Mouse (Mus musculus) CH12.LX (cell line): ENCODE data around the gene Lta. TPM values are rescaled to one million over a fixed set of nuclear protein-coding genes. Genes with fewer than 3 reads are reported as not detected.
A peak's percentile ranks its signal among the peaks of the same experiment; 100 is the strongest.

Experiments
- DNase-seq: peaks from one replicate; pipeline ENCODE4 v3.0.0-alpha.2; 2013; ENCODE audit errors: extremely low read depth
- H3K27ac ChIP-seq: 2 replicates; pipeline ENCODE4 v1.5.1; 2012; ENCODE audit warnings: low read depth, mild to moderate bottlenecking, control low read depth, moderate library complexity; ENCODE audit not compliant: insufficient read depth
- H3K27me3 ChIP-seq: replicated peaks from 2 replicates; pipeline ENCODE3; 2012; ENCODE audit warnings: inconsistent platforms
- H3K36me3 ChIP-seq, 2 experiments: replicated peaks in 1 of 2; 2 replicates each; pipeline versions ENCODE3 to v1.6.1; 2012; ENCODE audit warnings: inconsistent platforms in 1 of 2, low read length in 1 of 2, mild to moderate bottlenecking in 1 of 2, mixed read lengths in 1 of 2, moderate library complexity in 1 of 2; ENCODE audit not compliant: control insufficient read depth in 1 of 2, insufficient read depth in 1 of 2
- H3K4me1 ChIP-seq, 2 experiments: 2 replicates each; pipeline ENCODE4 v1.6.1; 2012; ENCODE audit warnings: inconsistent platforms in 1 of 2, moderate library complexity in 1 of 2; ENCODE audit not compliant: insufficient read depth in 2 of 2, control insufficient read depth in 1 of 2
- H3K4me2 ChIP-seq: 2 replicates; pipeline ENCODE4 v1.6.1; 2012; ENCODE audit warnings: low read depth, mild to moderate bottlenecking, control low read depth; ENCODE audit not compliant: poor library complexity, insufficient read depth, severe bottlenecking
- H3K4me3 ChIP-seq, 3 experiments: fragments of 150-350 bp in 1 of 3; sonication (generic) in 1 of 3; replicated peaks in 1 of 3; 2 replicates each; pipeline versions ENCODE3 to v1.5.1; 2011 to 2012; ENCODE audit warnings: low read depth in 2 of 3, low read length in 2 of 3, mild to moderate bottlenecking in 2 of 3, moderate library complexity in 2 of 3, control low read depth in 1 of 3, improper control_type of control experiment in 1 of 3, inconsistent platforms in 1 of 3, mixed read lengths in 1 of 3; ENCODE audit not compliant: poor library complexity in 1 of 3
- H3K79me2 ChIP-seq: replicated peaks from 2 replicates; pipeline ENCODE4 v1.6.1; 2012; ENCODE audit warnings: mild to moderate bottlenecking, moderate library complexity; ENCODE audit not compliant: control insufficient read depth, poor library complexity, insufficient read depth, severe bottlenecking; ENCODE audit errors: extremely low read depth
- H3K9ac ChIP-seq: 2 replicates; pipeline ENCODE4 v1.6.1; 2012; ENCODE audit warnings: low read depth, mild to moderate bottlenecking, control low read depth, moderate library complexity; ENCODE audit not compliant: insufficient read depth
- H3K9me3 ChIP-seq: replicated peaks from 2 replicates; pipeline ENCODE3; 2012; ENCODE audit warnings: low read length, inconsistent platforms, mixed read lengths
- CHD1 ChIP-seq: IDR thresholded peaks from 2 replicates; pipeline ENCODE4 v1.6.1; 2012; ENCODE audit warnings: low read depth, low read length, improper control_type of control experiment, inconsistent platforms
- E2F4 ChIP-seq: IDR thresholded peaks from 2 replicates; pipeline ENCODE4 v1.6.1; 2011; ENCODE audit warnings: low read depth, low read length, improper control_type of control experiment; ENCODE audit not compliant: insufficient replicate concordance
- ETS1 ChIP-seq: conservative IDR thresholded peaks from 2 replicates; pipeline ENCODE4 v1.6.1; 2012; ENCODE audit warnings: low read depth, mild to moderate bottlenecking, inconsistent platforms, low read length, improper control_type of control experiment, moderate library complexity
- GABPA ChIP-seq: IDR thresholded peaks from 2 replicates; pipeline ENCODE4 v1.6.1; 2012; ENCODE audit warnings: low read depth, low read length, improper control_type of control experiment, inconsistent platforms; ENCODE audit not compliant: insufficient replicate concordance
- HCFC1 ChIP-seq: IDR thresholded peaks from 2 replicates; pipeline ENCODE4 v1.6.1; 2012; ENCODE audit warnings: low read depth, mild to moderate bottlenecking, inconsistent platforms, low read length, improper control_type of control experiment
- JUND ChIP-seq: conservative IDR thresholded peaks from 2 replicates; pipeline ENCODE4 v1.6.1; 2011; ENCODE audit warnings: low read depth, low read length, improper control_type of control experiment
- MAFK ChIP-seq: IDR thresholded peaks from 2 replicates; pipeline ENCODE4 v1.6.1; 2011; ENCODE audit warnings: low read length, improper control_type of control experiment; ENCODE audit not compliant: insufficient replicate concordance
- MAZ ChIP-seq: IDR thresholded peaks from 2 replicates; pipeline ENCODE4 v1.6.1; 2012; ENCODE audit warnings: low read depth, mild to moderate bottlenecking, inconsistent platforms, low read length, improper control_type of control experiment, moderate library complexity
- MEF2A ChIP-seq: IDR thresholded peaks from 2 replicates; pipeline ENCODE4 v1.6.1; 2014; ENCODE audit warnings: low read depth, mild to moderate bottlenecking, inconsistent platforms, low read length, improper control_type of control experiment, borderline replicate concordance
- NELFE ChIP-seq: IDR thresholded peaks from 2 replicates; pipeline ENCODE4 v1.6.1; 2011; ENCODE audit warnings: low read depth, low read length, improper control_type of control experiment
- NRF1 ChIP-seq: IDR thresholded peaks from 2 replicates; pipeline ENCODE4 v1.6.1; 2014; ENCODE audit warnings: low read depth, mild to moderate bottlenecking, inconsistent platforms, low read length, improper control_type of control experiment, moderate library complexity
- PAX5 ChIP-seq: IDR thresholded peaks from 2 replicates; pipeline ENCODE4 v1.6.1; 2012; ENCODE audit warnings: low read length, inconsistent platforms, mixed read lengths
- POLR2A ChIP-seq: IDR thresholded peaks from 2 replicates; pipeline ENCODE4 v1.6.1; 2011; ENCODE audit warnings: low read depth, mild to moderate bottlenecking, improper control_type of control experiment, low read length
- POLR2AphosphoS2 ChIP-seq: IDR thresholded peaks from 2 replicates; pipeline ENCODE4 v1.6.1; 2011; ENCODE audit warnings: low read depth, low read length, improper control_type of control experiment
- RAD21 ChIP-seq: IDR thresholded peaks from 2 replicates; pipeline ENCODE4 v1.6.1; 2011; ENCODE audit warnings: low read depth, mild to moderate bottlenecking, low read length, improper control_type of control experiment, moderate library complexity
- RCOR1 ChIP-seq: conservative IDR thresholded peaks from 2 replicates; pipeline ENCODE4 v1.6.1; 2012; ENCODE audit warnings: low read depth, mild to moderate bottlenecking, inconsistent platforms, low read length, improper control_type of control experiment
- SMC3 ChIP-seq: IDR thresholded peaks from 2 replicates; pipeline ENCODE4 v1.6.1; 2011; ENCODE audit warnings: low read depth, low read length, improper control_type of control experiment
- TBP ChIP-seq: conservative IDR thresholded peaks from 2 replicates; pipeline ENCODE4 v1.6.1; 2011; ENCODE audit warnings: low read depth, low read length, improper control_type of control experiment
- TCF12 ChIP-seq: IDR thresholded peaks from 2 replicates; pipeline ENCODE4 v1.6.1; 2014; ENCODE audit warnings: low read depth, mild to moderate bottlenecking, inconsistent platforms, low read length, improper control_type of control experiment
- UBTF ChIP-seq: IDR thresholded peaks from 2 replicates; pipeline ENCODE4 v1.6.1; 2012; ENCODE audit warnings: low read depth, mild to moderate bottlenecking, inconsistent platforms, low read length, improper control_type of control experiment, moderate library complexity
- USF1 ChIP-seq: IDR thresholded peaks from 2 replicates; pipeline ENCODE4 v1.6.1; 2014; ENCODE audit warnings: low read depth, mild to moderate bottlenecking, inconsistent platforms, low read length, improper control_type of control experiment
- USF2 ChIP-seq: conservative IDR thresholded peaks from 2 replicates; pipeline ENCODE4 v1.6.1; 2011; ENCODE audit warnings: low read depth, low read length, improper control_type of control experiment
- ZC3H11A ChIP-seq: IDR thresholded peaks from 2 replicates; pipeline ENCODE4 v1.6.1; 2012; ENCODE audit warnings: low read depth, mild to moderate bottlenecking, inconsistent platforms, low read length, improper control_type of control experiment
- ZMIZ1 ChIP-seq: IDR thresholded peaks from 2 replicates; pipeline ENCODE4 v1.6.1; 2012; ENCODE audit warnings: low read depth, mild to moderate bottlenecking, inconsistent platforms, low read length, improper control_type of control experiment
- ZNF384 ChIP-seq: IDR thresholded peaks from 2 replicates; pipeline ENCODE4 v1.6.1; 2012; ENCODE audit warnings: low read depth, low read length, improper control_type of control experiment, inconsistent platforms
- dilution Hi-C: fragments of 300-500 bp; cut with MboI; formaldehyde crosslinking; loops from 2 replicates; pipeline ENCODE4 v1.14.3; 2020; ENCODE audit warnings: low sequenced_read_pairs; ENCODE audit not compliant: extremely low pct_unique_long_range_greater_than_20kb, extremely low pct_ligation_motif_present
- in situ Hi-C: fragments of 300-500 bp; cut with MboI; formaldehyde crosslinking; loops from 3 replicates; pipeline ENCODE4 v1.14.3; 2019; ENCODE audit warnings: low sequenced_read_pairs, low pct_ligation_motif_present, low pct_unique_long_range_greater_than_20kb, mixed read lengths
- polyA plus RNA-seq: library from polyadenylated mRNA; unstranded; fragments of >175 nt; gene quantifications from 2 replicates; pipeline ENCODE4 v1.2.1, GENCODE M21; 2012; ENCODE audit warnings: low read depth; ENCODE audit not compliant: insufficient read length
- total RNA-seq, 2 experiments: library from RNA; depleted of rRNA; stranded (reverse); fragments of 300-350 nt in 1 of 2; fragments of >200 nt in 1 of 2; gene quantifications; 2 replicates each; pipeline ENCODE4 v1.2.3; 2012 to 2014

Gene Lta
- total and polyA plus RNA-seq, 3 experiments: 13.4 to 53.0 (median 19.6) TPM

DNA sequence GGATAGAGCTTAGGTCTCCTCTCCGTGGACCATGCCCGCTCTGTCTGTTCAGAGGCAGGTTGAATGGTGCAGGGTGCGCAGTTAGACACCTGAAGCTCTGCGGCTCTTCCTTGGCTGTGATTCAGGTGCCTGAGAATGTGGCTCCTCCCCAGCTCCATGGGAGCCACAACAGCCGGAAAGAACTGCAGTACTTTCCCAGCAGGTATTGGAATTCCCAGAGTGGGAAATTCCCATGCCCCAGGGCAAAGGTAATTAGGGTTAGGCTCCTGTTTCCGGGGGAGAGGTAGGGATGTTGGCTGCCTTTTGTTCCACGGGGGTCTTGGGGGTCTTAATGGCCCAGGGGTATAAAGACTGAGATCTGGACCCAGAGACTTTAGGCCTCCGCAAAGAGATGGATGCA, 6.2 kb downstream of the Lta start:
- dilution Hi-C loops (no loop called here), in situ Hi-C loops (no loop called here)
- peak overlapping the region; percentile 18; the same call in 1 of the 2 replicates for H3K27ac ChIP-seq

DNA sequence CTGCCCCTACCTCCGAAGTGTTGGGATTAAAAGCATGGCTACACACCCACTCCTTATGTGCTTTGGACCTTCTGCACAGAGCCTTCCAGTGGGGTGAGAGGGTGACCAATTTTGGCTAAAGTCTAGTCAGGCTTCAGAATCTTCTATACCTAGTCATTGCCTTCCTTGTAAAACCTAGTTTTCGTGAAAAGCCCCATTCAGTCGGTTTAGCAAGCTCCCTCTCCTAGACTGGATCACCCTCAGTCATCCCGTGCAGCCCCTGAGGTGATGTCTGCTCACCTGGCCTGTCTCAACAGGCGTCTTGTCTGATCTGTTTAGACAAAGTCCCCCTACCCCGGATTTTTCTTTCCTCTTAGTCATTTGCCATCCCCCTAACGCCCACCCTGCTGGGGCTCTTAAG, 7.1 kb downstream of the Lta start:
- dilution Hi-C loops: no loop called here
- no peaks in the 10 kb centered on the region for H3K27me3 ChIP-seq

More for the DNA sequence above, 6.2 kb downstream of the Lta start:
- Histone ChIP-seq H3K4me2 (peak overlapping the region; percentile 95), H3K4me1 (peaks cover 11 to 43% of the 10 kb centered on the region in 2 experiments)
- TF ChIP-seq POLR2A: peak; percentile 47; the same call in 1 of the 2 replicates
- TF ChIP-seq ZC3H11A: no peak
- no peak for TF ChIP-seq JUND
- TF ChIP-seq USF2: no peak
- no peak for TF ChIP-seq CHD1
- no peak for TF ChIP-seq UBTF
- TF ChIP-seq, all 38 proteins: peak for 1
- H3K27me3 ChIP-seq: no peaks in the 10 kb centered on the region
- peak overlapping the region in 1 of 3 experiments; percentile 73 for H3K4me3 ChIP-seq
- peaks cover 3 to 15% of the 10 kb centered on the region in 2 experiments for H3K36me3 ChIP-seq
- peaks cover 28% of the 10 kb centered on the region for H3K79me2 ChIP-seq
- H3K9ac ChIP-seq: no peak overlapping the region
- no peaks in the 10 kb centered on the region for H3K9me3 ChIP-seq
- no peak for DNase-seq

DNA sequence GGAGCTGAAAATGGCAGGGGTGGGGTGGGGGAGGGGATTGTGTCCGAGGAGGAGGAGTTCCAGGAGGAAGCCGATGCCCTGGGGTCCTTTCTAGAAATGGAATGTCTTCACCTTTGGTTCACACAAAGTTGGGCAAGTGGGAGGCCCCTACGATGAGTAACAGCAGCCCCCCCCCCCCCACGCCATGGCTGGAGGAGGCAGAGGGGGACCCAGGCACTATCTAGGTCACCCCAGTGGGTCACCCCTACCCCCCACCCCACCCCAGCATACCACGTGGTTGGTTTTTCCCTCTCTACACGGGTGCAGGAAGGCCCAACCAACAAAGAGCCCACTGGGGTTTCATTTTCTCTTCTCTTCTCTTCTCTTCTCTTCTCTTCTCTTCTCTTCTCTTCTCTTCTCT, 8.0 kb downstream of the Lta start:
- H3K9me3 ChIP-seq: no peaks in the 10 kb centered on the region
- peak overlapping the region; percentile 92 for H3K4me2 ChIP-seq
- peak overlapping the region in 1 of 3 experiments; percentile 60 for H3K4me3 ChIP-seq
- H3K4me1 ChIP-seq: peaks cover 19 to 39% of the 10 kb centered on the region in 2 experiments
- peak overlapping the region; percentile 56; the same call in 1 of the 2 replicates for H3K27ac ChIP-seq
- peaks cover 3 to 15% of the 10 kb centered on the region in 2 experiments for H3K36me3 ChIP-seq
- no peak for DNase-seq
- in situ Hi-C loops (no loop called here), dilution Hi-C loops (no loop called here)
- H3K79me2 ChIP-seq: peaks cover 28% of the 10 kb centered on the region
- H3K9ac ChIP-seq: peak overlapping the region; percentile 71
- H3K27me3 ChIP-seq: no peaks in the 10 kb centered on the region
- TF ChIP-seq TBP: no peak
- TF ChIP-seq USF1: peak; percentile 35
- TF ChIP-seq E2F4: no peak
- no peak for TF ChIP-seq ZNF384
- no peak for TF ChIP-seq POLR2AphosphoS2
- 0 out of 2 replicates have a peak, but pooled peaks have one; percentile 11 for TF ChIP-seq ETS1
- peak; percentile 62; the same call in 1 of the 2 replicates for TF ChIP-seq MAZ
- TF ChIP-seq SMC3: no peak
- TF ChIP-seq PAX5: no peak
- TF ChIP-seq MAFK: no peak
- no peak for TF ChIP-seq JUND
- TF ChIP-seq RAD21: no peak
- TF ChIP-seq NELFE: no peak
- TF ChIP-seq HCFC1: no peak
- no peak for TF ChIP-seq MEF2A
- TF ChIP-seq ZMIZ1: no peak

More for the DNA sequence above, 7.1 kb downstream of the Lta start:
- Histone ChIP-seq H3K27ac (peak overlapping the region; percentile 73), H3K4me3 (no peak overlapping the region), H3K4me1 (peaks cover 18 to 43% of the 10 kb centered on the region in 2 experiments), H3K36me3 (peaks cover 3 to 15% of the 10 kb centered on the region in 2 experiments), H3K9ac (no peak overlapping the region), H3K9me3 (no peaks in the 10 kb centered on the region), H3K79me2 (peaks cover 28% of the 10 kb centered on the region), H3K4me2 (no peak overlapping the region)
- TF ChIP-seq UBTF: no peak
- TF ChIP-seq JUND: no peak
- no peak for TF ChIP-seq RAD21
- TF ChIP-seq NELFE: no peak
- no peak for TF ChIP-seq MAZ
- TF ChIP-seq CHD1: no peak
- no peak for TF ChIP-seq POLR2A
- TF ChIP-seq HCFC1: no peak
- TF ChIP-seq RCOR1: no peak
- no peak for TF ChIP-seq PAX5
- TF ChIP-seq NRF1: no peak
- no peak for TF ChIP-seq TCF12
- TF ChIP-seq GABPA: no peak
- no peak for TF ChIP-seq ZMIZ1
- DNase-seq: no peak
- in situ Hi-C loops: no loop called here
